Mouse (Mus musculus) heart, embryonic 11.5 days (tissue): ENCODE measurements at regions not wholly inside any gene's neighbourhood (a gene's known extent, or its start where the extent isn't known, plus 50 kb on each side); places are given as distances from the start of the nearest gene placed in this dataset.

ENCODE experiments used
- ATAC-seq: fragments of 200-750 bp; cut with Nextera tagmentation; replicated peaks from 2 replicates; pipeline ENCODE4 v1.8.0; 2017; ENCODE audit warnings: moderate library complexity; ENCODE audit not compliant: insufficient number of reproducible peaks, low FRiP score, low TSS enrichment
- H3K27ac ChIP-seq: fragments of 300-500 bp; sonication (generic); 2 replicates; pipeline ENCODE4 v1.5.1; 2014; ENCODE audit warnings: mild to moderate bottlenecking, low read depth, low read length
- H3K27me3 ChIP-seq: fragments of 300-500 bp; sonication (generic); 2 replicates; pipeline ENCODE4 v1.6.1; 2014; ENCODE audit warnings: mild to moderate bottlenecking, low read length, mixed read lengths; ENCODE audit not compliant: control insufficient read depth, insufficient read depth
- H3K36me3 ChIP-seq: fragments of 300-500 bp; sonication (generic); 2 replicates; pipeline ENCODE4 v1.6.1; 2014; ENCODE audit warnings: mild to moderate bottlenecking, low read length, moderate library complexity, mixed read lengths; ENCODE audit not compliant: control insufficient read depth, insufficient read depth
- H3K4me1 ChIP-seq: fragments of 300-500 bp; sonication (generic); 2 replicates; pipeline ENCODE4 v1.6.1; 2014; ENCODE audit warnings: low read length; ENCODE audit not compliant: control insufficient read depth, insufficient read depth
- H3K4me2 ChIP-seq: fragments of 300-500 bp; sonication (generic); 2 replicates; pipeline ENCODE4 v1.6.1; 2014; ENCODE audit warnings: mild to moderate bottlenecking, moderate library complexity
- H3K4me3 ChIP-seq: fragments of 300-500 bp; sonication (generic); 2 replicates; pipeline ENCODE4 v1.5.1; 2014; ENCODE audit warnings: low read depth, low read length
- H3K9ac ChIP-seq: fragments of 300-500 bp; sonication (generic); 2 replicates; pipeline ENCODE4 v1.6.1; 2014; ENCODE audit warnings: mild to moderate bottlenecking, low read depth, low read length, moderate library complexity
- H3K9me3 ChIP-seq: fragments of 300-500 bp; sonication (generic); replicated peaks from 2 replicates; pipeline ENCODE4 v1.6.1; 2016; ENCODE audit warnings: low read length; ENCODE audit not compliant: control insufficient read depth
- WGBS: fragments of 180-500 bp; shearing (Covaris S2); extraction: QIAGEN DNeasy Blood & Tissue Kit; methylation state at CpG from one replicate; pipeline ENCODE4 v1.1.7; 2014; ENCODE audit not compliant: insufficient replicate concordance; 5-methylcytosine and 5-hydroxymethylcytosine counted together

GRCm38 (mm10) chr15:39998063-39998462, 136.1 kb upstream of the 9330182O14Rik start:
- no peak for ATAC-seq
- H3K27ac ChIP-seq: no peak overlapping the region
- no peak overlapping the region for H3K4me2 ChIP-seq
- no peak overlapping the region for H3K4me3 ChIP-seq
- no peak overlapping the region for H3K9ac ChIP-seq
- no peaks in the 10 kb centered on the region for H3K36me3 ChIP-seq
- H3K9me3 ChIP-seq: no peaks in the 10 kb centered on the region
- no peaks in the 10 kb centered on the region for H3K4me1 ChIP-seq
- no peaks in the 10 kb centered on the region for H3K27me3 ChIP-seq
- 73% methylated on average over 5 of the region's 5 CpGs for WGBS

GRCm38 (mm10) chr15:40000022-40000421, 134.1 kb upstream of the 9330182O14Rik start:
- Histone ChIP-seq H3K9ac (no peak overlapping the region), H3K4me2 (no peak overlapping the region), H3K4me1 (no peaks in the 10 kb centered on the region), H3K36me3 (no peaks in the 10 kb centered on the region), H3K27me3 (no peaks in the 10 kb centered on the region), H3K4me3 (no peak overlapping the region), H3K9me3 (no peaks in the 10 kb centered on the region), H3K27ac (no peak overlapping the region)
- 79% methylated on average over 5 of the region's 5 CpGs for WGBS
- ATAC-seq: no peak

- Histone ChIP-seq H3K9ac (no peak overlapping the region), H3K36me3 (no peaks in the 10 kb centered on the region), H3K4me2 (no peak overlapping the region), H3K4me3 (no peak overlapping the region), H3K9me3 (no peaks in the 10 kb centered on the region), H3K27me3 (no peaks in the 10 kb centered on the region), H3K27ac (no peak overlapping the region), H3K4me1 (no peaks in the 10 kb centered on the region)
- no peak for ATAC-seq
- WGBS: 82% methylated on average over 16 of the region's 16 CpGs
Observed at GRCm38 (mm10) chr15:40005096-40005495, 129.1 kb upstream of the 9330182O14Rik start.

- no peak for ATAC-seq
- H3K4me3 ChIP-seq: no peak overlapping the region
Observed at GRCm38 (mm10) chr15:40007844-40008243, 126.3 kb upstream of the 9330182O14Rik start.

GRCm38 (mm10) chr15:40013833-40014232, 120.3 kb upstream of the 9330182O14Rik start:
- H3K4me1 ChIP-seq: peaks cover 11% of the 10 kb centered on the region
- no peaks in the 10 kb centered on the region for H3K27me3 ChIP-seq
- H3K27ac ChIP-seq: no peak overlapping the region
- H3K4me2 ChIP-seq: no peak overlapping the region
- 83% methylated on average over 3 of the region's 3 CpGs for WGBS
- no peak for ATAC-seq
- no peaks in the 10 kb centered on the region for H3K9me3 ChIP-seq
- no peak overlapping the region for H3K9ac ChIP-seq
- H3K4me3 ChIP-seq: no peak overlapping the region
- H3K36me3 ChIP-seq: no peaks in the 10 kb centered on the region

More at GRCm38 (mm10) chr15:40007844-40008243, 126.3 kb upstream of the 9330182O14Rik start:
- H3K4me2 ChIP-seq: peak overlapping the region; percentile 32; the same call in 1 of the 2 replicates
- WGBS: 8% methylated on average over 5 of the region's 5 CpGs
- no peaks in the 10 kb centered on the region for H3K4me1 ChIP-seq
- H3K27ac ChIP-seq: no peak overlapping the region
- H3K36me3 ChIP-seq: no peaks in the 10 kb centered on the region
- H3K9me3 ChIP-seq: no peaks in the 10 kb centered on the region
- peak overlapping the region; percentile 39; the same call in 1 of the 2 replicates for H3K9ac ChIP-seq
- H3K27me3 ChIP-seq: no peaks in the 10 kb centered on the region

- Histone ChIP-seq H3K9ac (no peak overlapping the region), H3K4me3 (no peak overlapping the region), H3K4me1 (peaks cover 14% of the 10 kb centered on the region), H3K9me3 (no peaks in the 10 kb centered on the region), H3K4me2 (no peak overlapping the region), H3K36me3 (no peaks in the 10 kb centered on the region), H3K27me3 (no peaks in the 10 kb centered on the region), H3K27ac (no peak overlapping the region)
- ATAC-seq: no peak
- 34% methylated on average over 2 of the region's 2 CpGs for WGBS
Observed at GRCm38 (mm10) chr15:40017019-40017418, 117.1 kb upstream of the 9330182O14Rik start.

GRCm38 (mm10) chr15:40017597-40017996, 116.6 kb upstream of the 9330182O14Rik start:
- Histone ChIP-seq H3K4me2 (peak overlapping the region; percentile 54), H3K27me3 (no peaks in the 10 kb centered on the region), H3K9me3 (no peaks in the 10 kb centered on the region), H3K4me3 (no peak overlapping the region), H3K27ac (no peak overlapping the region; the same call in 1 of the 2 replicates), H3K9ac (no peak overlapping the region), H3K36me3 (no peaks in the 10 kb centered on the region), H3K4me1 (peaks cover 14% of the 10 kb centered on the region)
- no peak for ATAC-seq
- 26% methylated on average over 6 of the region's 6 CpGs for WGBS

GRCm38 (mm10) chr15:40018047-40018791, 115.9 kb upstream of the 9330182O14Rik start:
- no peak for ATAC-seq
- Histone ChIP-seq H3K27ac (peak overlapping the region; percentile 50), H3K4me3 (no peak overlapping the region), H3K9me3 (no peaks in the 10 kb centered on the region), H3K4me2 (peak overlapping the region; percentile 54), H3K9ac (no peak overlapping the region), H3K4me1 (peaks cover 14% of the 10 kb centered on the region), H3K36me3 (no peaks in the 10 kb centered on the region), H3K27me3 (no peaks in the 10 kb centered on the region)
- 16% methylated on average over 12 of the region's 12 CpGs for WGBS

GRCm38 (mm10) chr15:40018792-40019151, 115.4 kb upstream of the 9330182O14Rik start:
- Histone ChIP-seq H3K27me3 (no peaks in the 10 kb centered on the region), H3K4me3 (no peak overlapping the region), H3K9me3 (no peaks in the 10 kb centered on the region), H3K9ac (no peak overlapping the region), H3K4me2 (peak overlapping the region; percentile 54; the same call in 1 of the 2 replicates), H3K27ac (no peak overlapping the region), H3K4me1 (peaks cover 14% of the 10 kb centered on the region), H3K36me3 (no peaks in the 10 kb centered on the region)
- no peak for ATAC-seq
- WGBS: 48% methylated on average over 8 of the region's 8 CpGs
